Mouse (Mus musculus) forebrain, embryonic 14.5 days (tissue): ENCODE results near the gene Mdm4. TPM values are rescaled to one million over a fixed set of nuclear protein-coding genes. Genes with fewer than 3 reads are reported as not detected.
"Not testable (repeated sequence)": the region's sequence is repeated elsewhere in the genome, so short reads cannot be mapped to it uniquely, and the experiment has no call there.

Experiments used
- ATAC-seq: fragments of 200-750 bp; cut with Nextera tagmentation; 2 replicates; pipeline ENCODE4 v1.8.0; 2017; ENCODE audit warnings: mild to moderate bottlenecking, moderate library complexity
- DNase-seq: peaks from one replicate; pipeline ENCODE4 v3.0.0-alpha.2; 2015; ENCODE audit warnings: low spot score
- H3K27ac ChIP-seq: fragments of 300-500 bp; sonication (generic); 2 replicates; pipeline ENCODE4 v1.5.1; 2014; ENCODE audit warnings: low read depth, mild to moderate bottlenecking, control low read depth, low read length, moderate library complexity
- H3K27me3 ChIP-seq: fragments of 300-500 bp; sonication (generic); replicated peaks from 2 replicates; pipeline ENCODE4 v1.6.1; 2014; ENCODE audit warnings: low read length, control low read depth, mixed read lengths; ENCODE audit not compliant: control insufficient read depth, insufficient read depth
- H3K36me3 ChIP-seq: fragments of 300-500 bp; sonication (generic); 2 replicates; pipeline ENCODE4 v1.6.1; 2014; ENCODE audit warnings: low read length, control low read depth; ENCODE audit not compliant: control insufficient read depth, insufficient read depth
- H3K4me1 ChIP-seq: fragments of 300-500 bp; sonication (generic); 2 replicates; pipeline ENCODE4 v1.6.1; 2014; ENCODE audit warnings: antibody characterized with exemption, low read length, control low read depth; ENCODE audit not compliant: control insufficient read depth, insufficient read depth
- H3K4me2 ChIP-seq: fragments of 300-500 bp; sonication (generic); 2 replicates; pipeline ENCODE4 v1.6.1; 2014; ENCODE audit warnings: mild to moderate bottlenecking, control low read depth, low read length
- H3K4me3 ChIP-seq: fragments of 300-500 bp; sonication (generic); 2 replicates; pipeline ENCODE4 v1.5.1; 2014; ENCODE audit warnings: low read depth, low read length, control low read depth
- H3K9ac ChIP-seq: fragments of 300-500 bp; sonication (generic); 2 replicates; pipeline ENCODE4 v1.6.1; 2014; ENCODE audit warnings: mild to moderate bottlenecking, low read length, control low read depth, moderate library complexity
- H3K9me3 ChIP-seq: fragments of 300-500 bp; sonication (generic); replicated peaks from 2 replicates; pipeline ENCODE4 v1.6.1; 2016; ENCODE audit warnings: low read length, control low read depth, mixed read lengths; ENCODE audit not compliant: control insufficient read depth
- WGBS: fragments of 180-500 bp; shearing (Covaris S2); extraction: QIAGEN DNeasy Blood & Tissue Kit; methylation state at CpG from one replicate; pipeline ENCODE4 v1.1.7; 2014; 5-methylcytosine and 5-hydroxymethylcytosine counted together
- polyA plus RNA-seq: library from polyadenylated mRNA; unstranded; fragments of >200 nt; fragmentation: Nextera tagmentation; extraction: Ambion mirVana; gene quantifications from 2 replicates; pipeline ENCODE4 v1.2.1, GENCODE M21; 2014

Gene Mdm4
- polyA plus RNA-seq, 1 experiment from 2014 or later: 35.7 TPM

- Histone ChIP-seq H3K4me2 (peak overlapping the region; percentile 85), H3K4me3 (peak overlapping the region; percentile 94), H3K27me3 (no peaks in the 10 kb centered on the region), H3K9ac (peak overlapping the region; percentile 100), H3K9me3 (no peaks in the 10 kb centered on the region), H3K36me3 (no peaks in the 10 kb centered on the region), H3K4me1 (peaks cover 28% of the 10 kb centered on the region), H3K27ac (peak overlapping the region; percentile 98)
- under 1% methylated on average over 46 of the region's 71 CpGs for WGBS
- ATAC-seq (peak; percentile 93), DNase-seq (peak; percentile 86)
Observed at GRCm38 (mm10) chr1:133045861-133046440, 15.6 kb upstream of the Mdm4 start.

GRCm38 (mm10) chr1:133045011-133045860 lies 14.9 kb upstream of the Mdm4 start, which contains the start of gene Pik3c2b:
Gene Pik3c2b, plus strand, starts transcription at chr1:133045667.
- no peak; the same call in 1 of the 2 replicates for ATAC-seq
- 2% methylated on average over 15 of the region's 15 CpGs for WGBS

DNA sequence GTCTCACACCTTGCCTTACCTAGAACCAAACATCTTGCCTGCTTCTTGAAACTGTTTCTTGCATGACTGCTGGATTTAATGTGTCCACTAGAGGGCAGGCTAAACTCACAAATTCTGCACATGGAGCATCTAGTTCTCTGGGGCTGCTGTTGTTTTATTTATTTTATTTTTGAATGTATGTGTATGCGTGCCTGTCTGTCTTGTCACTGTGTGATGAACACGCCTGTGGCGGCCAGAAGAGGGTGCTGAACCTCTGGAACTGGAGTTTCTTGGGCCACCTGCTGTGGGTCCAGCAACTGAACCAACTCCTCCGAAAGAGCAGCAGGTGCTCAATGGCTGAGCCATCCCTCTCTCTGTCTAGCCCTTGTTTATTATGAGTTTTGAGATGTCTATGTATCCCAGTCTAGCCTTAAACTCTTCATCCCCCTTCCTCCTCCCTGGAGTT lies 9.2 kb upstream of the Mdm4 start:
- WGBS: 7% methylated on average over 4 of the region's 4 CpGs
- H3K4me2 ChIP-seq: no peak overlapping the region
- H3K4me3 ChIP-seq: no peak overlapping the region
- H3K4me1 ChIP-seq: no peaks in the 10 kb centered on the region
- H3K9ac ChIP-seq: no peak overlapping the region
- H3K27ac ChIP-seq: no peak overlapping the region
- H3K27me3 ChIP-seq: no peaks in the 10 kb centered on the region
- ATAC-seq (peak; percentile 88), DNase-seq (peak; percentile 93)
- no peaks in the 10 kb centered on the region for H3K9me3 ChIP-seq
- H3K36me3 ChIP-seq: no peaks in the 10 kb centered on the region

More at GRCm38 (mm10) chr1:133045011-133045860, 14.9 kb upstream of the Mdm4 start, which contains the start of gene Pik3c2b:
- peak within 1 kb of the TSS; percentile 94 for H3K4me3 ChIP-seq
- H3K4me1 ChIP-seq: peaks cover 28% of the 10 kb centered on the region
- no peaks in the 10 kb centered on the region for H3K27me3 ChIP-seq
- no peaks in the 10 kb centered on the region for H3K9me3 ChIP-seq
- peak within 1 kb of the TSS; percentile 98 for H3K27ac ChIP-seq
- H3K4me2 ChIP-seq: peak within 1 kb of the TSS; percentile 85
- DNase-seq: no peak
- H3K36me3 ChIP-seq: no peaks in the 10 kb centered on the region
- H3K9ac ChIP-seq: peak within 1 kb of the TSS; percentile 100

- H3K4me3 ChIP-seq, H3K4me2 ChIP-seq, H3K9ac ChIP-seq, DNase-seq, H3K27ac ChIP-seq, H3K4me1 ChIP-seq, ATAC-seq, H3K36me3 ChIP-seq, H3K27me3 ChIP-seq, H3K9me3 ChIP-seq: not testable (repeated sequence)
- 66% methylated on average over 7 of the region's 7 CpGs for WGBS
Observed at GRCm38 (mm10) chr1:133034682-133035081, 4.3 kb upstream of the Mdm4 start.

DNA sequence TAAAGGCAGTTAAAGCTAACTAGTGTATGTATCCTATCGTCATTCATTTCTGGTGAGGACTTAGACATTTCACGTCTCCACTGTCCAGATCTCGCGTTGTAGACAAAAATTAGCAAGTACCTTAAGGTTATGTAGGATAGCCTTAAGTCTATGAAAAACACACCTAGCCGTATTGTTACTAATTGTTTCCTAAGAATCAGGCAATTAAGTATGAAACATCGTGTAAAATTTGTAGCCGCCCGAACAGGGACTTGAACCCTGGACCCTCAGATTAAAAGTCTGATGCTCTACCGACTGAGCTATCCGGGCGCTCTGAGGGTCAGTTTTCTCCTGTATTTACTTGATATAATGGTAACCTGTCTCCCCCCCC lies 3.7 kb upstream of the Mdm4 start:
- no peaks in the 10 kb centered on the region for H3K9me3 ChIP-seq
- ATAC-seq (peak; percentile 77), DNase-seq (peak; percentile 70)
- H3K4me1 ChIP-seq: peaks cover 6% of the 10 kb centered on the region
- H3K27ac ChIP-seq: no peak overlapping the region
- H3K4me3 ChIP-seq: peak overlapping the region; percentile 46
- peak overlapping the region; percentile 65 for H3K4me2 ChIP-seq
- H3K36me3 ChIP-seq: no peaks in the 10 kb centered on the region
- H3K27me3 ChIP-seq: no peaks in the 10 kb centered on the region
- WGBS: 2% methylated on average over 11 of the region's 11 CpGs
- no peak overlapping the region for H3K9ac ChIP-seq

GRCm38 (mm10) chr1:133033316-133034090 lies 3.1 kb upstream of the Mdm4 start:
- H3K9me3 ChIP-seq: no peaks in the 10 kb centered on the region
- H3K9ac ChIP-seq: peak overlapping the region; percentile 56
- DNase-seq (peak; percentile 92), ATAC-seq (peak; percentile 90)
- H3K4me2 ChIP-seq: peak overlapping the region; percentile 65
- H3K27ac ChIP-seq: peak overlapping the region; percentile 17; the same call in 1 of the 2 replicates
- peak overlapping the region; percentile 46 for H3K4me3 ChIP-seq
- WGBS: under 1% methylated on average over 28 of the region's 28 CpGs
- H3K4me1 ChIP-seq: peaks cover 6% of the 10 kb centered on the region
- H3K36me3 ChIP-seq: no peaks in the 10 kb centered on the region
- H3K27me3 ChIP-seq: no peaks in the 10 kb centered on the region

DNA sequence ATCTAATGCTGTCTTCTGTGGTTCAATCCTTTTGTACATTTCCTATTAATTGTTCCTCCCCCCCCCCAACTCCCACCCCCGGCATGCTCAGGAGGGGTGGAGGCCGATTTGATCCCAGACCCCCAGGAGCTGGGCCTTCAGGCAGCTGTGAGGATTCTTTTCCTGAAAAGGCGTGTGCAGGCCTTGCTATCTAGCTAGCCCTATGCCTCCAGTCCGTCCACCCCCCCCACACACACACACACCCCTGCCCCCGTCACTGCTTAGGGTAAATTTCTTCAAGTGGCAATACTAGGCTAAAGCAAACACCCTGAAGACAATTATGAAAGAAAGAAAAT lies 2.6 kb upstream of the Mdm4 start:
- H3K9me3 ChIP-seq: no peaks in the 10 kb centered on the region
- peak overlapping the region; percentile 56 for H3K9ac ChIP-seq
- H3K27ac ChIP-seq: peak overlapping the region; percentile 17; the same call in 1 of the 2 replicates
- H3K36me3 ChIP-seq: no peaks in the 10 kb centered on the region
- H3K4me2 ChIP-seq: peak overlapping the region; percentile 65
- peaks cover 6% of the 10 kb centered on the region for H3K4me1 ChIP-seq
- DNase-seq (no peak), ATAC-seq (no peak)
- 8% methylated on average over 5 of the region's 5 CpGs for WGBS
- peak overlapping the region; percentile 46 for H3K4me3 ChIP-seq
- no peaks in the 10 kb centered on the region for H3K27me3 ChIP-seq

GRCm38 (mm10) chr1:133029744-133030143 lies 617 bp downstream of the Mdm4 start:
- H3K4me3 ChIP-seq: no peak overlapping the region
- no peaks in the 10 kb centered on the region for H3K27me3 ChIP-seq
- H3K4me1 ChIP-seq: peaks cover 6% of the 10 kb centered on the region
- no peak overlapping the region for H3K4me2 ChIP-seq
- H3K27ac ChIP-seq: no peak overlapping the region
- no peaks in the 10 kb centered on the region for H3K9me3 ChIP-seq
- WGBS: 99% methylated on average over 3 of the region's 3 CpGs
- no peak overlapping the region for H3K9ac ChIP-seq
- no peak for DNase-seq
- ATAC-seq: no peak
- no peaks in the 10 kb centered on the region for H3K36me3 ChIP-seq
